Mouse (Mus musculus): ENCODE measurements at regions not wholly inside any gene's neighbourhood (a gene's known extent, or its start where the extent isn't known, plus 50 kb on each side); places are given as distances from the start of the nearest gene placed in this dataset.

DNA sequence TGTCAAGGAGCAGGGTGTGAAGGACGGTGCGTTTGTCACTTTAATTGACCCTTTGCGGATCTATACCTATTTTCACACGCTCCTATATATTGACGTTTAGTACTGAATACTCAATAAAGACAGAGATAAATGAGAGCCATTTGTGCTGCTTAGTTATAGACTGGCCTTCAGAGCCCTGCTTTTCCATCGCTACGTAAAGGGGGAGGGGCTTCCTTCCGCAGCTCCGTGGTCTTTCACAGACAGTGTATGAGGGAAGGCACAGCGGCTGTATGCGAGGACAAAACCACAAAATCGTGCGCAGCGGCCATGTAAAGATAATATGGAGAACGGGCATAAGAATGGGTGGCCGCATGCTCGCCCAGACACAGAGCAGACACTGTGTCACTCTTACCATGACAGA is 58.4 kb upstream of the Pced1b start:
- 76% methylated on average over 17 of the region's 17 CpGs for WGBS
- H3K4me3 ChIP-seq = no peak overlapping the region
- ATAC-seq (replicated peaks; ENCODE audit: insufficient number of reproducible peaks, insufficient read depth, low FRiP score, low read depth) = no peak

DNA sequence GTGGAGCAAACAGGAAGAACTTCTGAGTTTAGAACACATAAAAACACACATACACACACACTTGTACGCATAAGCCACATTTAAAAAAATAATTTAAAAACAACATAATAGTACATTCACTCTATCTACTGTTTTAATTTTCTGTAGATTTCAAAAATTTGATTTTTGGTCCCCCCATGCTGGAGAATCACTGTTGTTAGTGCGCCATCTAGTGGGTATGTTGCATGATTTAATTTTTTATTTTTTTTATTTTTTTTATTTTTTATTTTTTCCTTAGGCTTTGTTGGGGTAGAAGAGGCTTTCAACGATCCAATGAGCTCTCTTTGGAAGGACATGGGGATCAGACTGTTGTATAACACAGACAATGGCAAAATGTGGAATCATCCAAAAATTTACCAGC is 59.1 kb upstream of the Pced1b start:
- H3K9ac ChIP-seq = no peak overlapping the region
- no peak for ATAC-seq (replicated peaks; ENCODE audit: insufficient number of reproducible peaks, insufficient read depth, low FRiP score, low read depth)
- 25% methylated on average over 3 of the region's 3 CpGs for WGBS

More for the DNA sequence above, 58.4 kb upstream of the Pced1b start:
- no peaks in the 10 kb centered on the region for H3K36me3 ChIP-seq
- H3K27me3 ChIP-seq = no peaks in the 10 kb centered on the region
- no peak overlapping the region for H3K9ac ChIP-seq
- no peaks in the 10 kb centered on the region for H3K9me3 ChIP-seq (replicated peaks)
- no peaks in the 10 kb centered on the region for H3K4me1 ChIP-seq (replicated peaks)
- no peak overlapping the region for H3K27ac ChIP-seq
- no peak overlapping the region for H3K4me2 ChIP-seq

DNA sequence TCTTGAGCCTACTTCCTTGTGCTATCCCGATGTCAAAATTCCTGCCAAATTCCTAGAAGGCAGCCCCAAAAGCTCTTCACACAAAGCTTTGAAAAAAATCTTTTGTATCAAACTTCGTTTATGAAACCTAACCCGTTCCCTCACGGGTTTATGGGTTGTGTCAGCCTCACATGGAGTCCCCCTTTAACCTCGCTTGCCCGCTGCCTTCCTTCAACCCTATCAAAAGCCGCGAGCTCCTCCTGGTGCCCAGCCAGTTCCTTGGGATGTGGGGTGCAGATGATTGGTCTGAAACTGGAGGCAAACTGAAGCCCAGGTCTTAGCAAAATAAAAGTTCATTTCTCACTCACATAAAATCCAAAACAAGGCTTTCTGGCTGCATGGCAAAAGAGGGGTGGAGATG is 60.9 kb upstream of the Pced1b start:
- Histone ChIP-seq H3K9ac (no peak overlapping the region), H3K27me3 (no peaks in the 10 kb centered on the region), H3K4me2 (no peak overlapping the region), H3K4me1 (replicated peaks) (no peaks in the 10 kb centered on the region), H3K36me3 (no peaks in the 10 kb centered on the region), H3K4me3 (no peak overlapping the region), H3K27ac (no peak overlapping the region), H3K9me3 (replicated peaks) (no peaks in the 10 kb centered on the region)
- WGBS = 52% methylated on average over 8 of the region's 8 CpGs
- ATAC-seq (replicated peaks; ENCODE audit: insufficient number of reproducible peaks, insufficient read depth, low FRiP score, low read depth) = no peak

More for the DNA sequence above, 59.1 kb upstream of the Pced1b start:
- H3K9me3 ChIP-seq (replicated peaks) = no peaks in the 10 kb centered on the region
- H3K27ac ChIP-seq = no peak overlapping the region
- H3K4me1 ChIP-seq (replicated peaks) = no peaks in the 10 kb centered on the region
- no peaks in the 10 kb centered on the region for H3K36me3 ChIP-seq
- H3K27me3 ChIP-seq = no peaks in the 10 kb centered on the region
- H3K4me2 ChIP-seq = no peak overlapping the region
- H3K4me3 ChIP-seq = no peak overlapping the region

DNA sequence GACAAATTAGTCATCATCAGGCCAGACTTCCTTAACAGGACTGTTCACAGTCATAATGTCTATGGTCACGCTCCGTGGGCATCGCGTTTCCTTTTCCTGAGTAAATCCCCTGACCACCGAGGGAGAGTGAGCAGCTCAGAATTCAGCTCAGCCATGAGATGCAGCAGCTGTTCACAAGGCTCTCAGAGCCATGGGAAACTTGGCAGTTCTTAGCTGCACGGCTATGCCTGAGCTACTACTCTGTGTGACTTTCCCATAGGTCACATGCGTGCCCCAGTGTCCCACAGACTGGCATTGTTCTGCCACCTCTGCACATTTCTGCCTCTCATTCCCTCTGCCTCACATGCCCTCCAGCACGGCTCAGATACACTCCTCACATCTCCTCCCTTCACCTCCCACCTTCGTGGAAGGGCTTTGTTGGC is 64.3 kb upstream of the Pced1b start:
- no peaks in the 10 kb centered on the region for H3K27me3 ChIP-seq
- no peaks in the 10 kb centered on the region for H3K4me1 ChIP-seq (replicated peaks)
- H3K9me3 ChIP-seq (replicated peaks) = no peaks in the 10 kb centered on the region
- H3K4me2 ChIP-seq = no peak overlapping the region
- ATAC-seq (replicated peaks; ENCODE audit: insufficient number of reproducible peaks, insufficient read depth, low FRiP score, low read depth) = no peak
- no peak overlapping the region for H3K9ac ChIP-seq
- H3K4me3 ChIP-seq = no peak overlapping the region
- no peaks in the 10 kb centered on the region for H3K36me3 ChIP-seq
- WGBS = 48% methylated on average over 9 of the region's 9 CpGs
- H3K27ac ChIP-seq = no peak overlapping the region

DNA sequence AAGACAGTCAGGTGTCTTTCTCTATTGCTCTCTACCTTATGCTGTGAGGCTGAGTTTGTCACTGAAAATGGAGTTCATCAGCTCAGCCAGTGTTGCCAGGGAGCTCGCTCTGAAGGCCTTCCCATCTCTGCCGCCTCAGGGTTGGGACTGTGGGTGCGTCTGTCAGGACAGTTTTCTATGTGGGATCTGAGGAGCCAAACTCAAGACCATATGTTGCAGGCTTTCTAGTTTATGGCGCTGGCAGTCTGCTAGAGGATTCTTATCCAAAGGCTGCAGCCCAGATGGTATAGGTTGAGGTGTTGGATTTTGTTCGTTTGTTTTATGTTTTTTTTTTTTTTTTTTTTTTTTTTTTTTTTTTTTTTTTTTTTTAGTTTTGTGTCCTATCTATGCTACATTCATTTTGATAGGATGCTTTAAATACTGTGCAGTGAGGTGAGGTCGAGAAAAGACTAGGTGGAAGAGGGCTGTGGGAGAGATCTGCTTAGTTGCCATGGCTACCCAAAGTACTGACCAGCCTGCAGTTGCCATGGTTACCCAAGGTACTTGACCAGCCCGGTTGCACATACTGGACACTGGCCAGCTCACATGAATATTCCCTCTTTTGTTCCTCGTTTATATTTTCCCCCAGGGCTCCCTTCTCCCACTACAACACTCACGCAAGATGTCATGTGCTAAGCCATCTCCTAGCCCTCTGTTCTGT is 65.8 kb upstream of the Pced1b start:
- Histone ChIP-seq H3K27ac (no peak overlapping the region), H3K9me3 (replicated peaks) (no peaks in the 10 kb centered on the region), H3K9ac (no peak overlapping the region), H3K4me1 (replicated peaks) (no peaks in the 10 kb centered on the region), H3K4me3 (no peak overlapping the region), H3K4me2 (no peak overlapping the region), H3K27me3 (no peaks in the 10 kb centered on the region), H3K36me3 (no peaks in the 10 kb centered on the region)
- 71% methylated on average over 9 of the region's 9 CpGs for WGBS
- ATAC-seq (replicated peaks; ENCODE audit: insufficient number of reproducible peaks, insufficient read depth, low FRiP score, low read depth) = no peak

DNA sequence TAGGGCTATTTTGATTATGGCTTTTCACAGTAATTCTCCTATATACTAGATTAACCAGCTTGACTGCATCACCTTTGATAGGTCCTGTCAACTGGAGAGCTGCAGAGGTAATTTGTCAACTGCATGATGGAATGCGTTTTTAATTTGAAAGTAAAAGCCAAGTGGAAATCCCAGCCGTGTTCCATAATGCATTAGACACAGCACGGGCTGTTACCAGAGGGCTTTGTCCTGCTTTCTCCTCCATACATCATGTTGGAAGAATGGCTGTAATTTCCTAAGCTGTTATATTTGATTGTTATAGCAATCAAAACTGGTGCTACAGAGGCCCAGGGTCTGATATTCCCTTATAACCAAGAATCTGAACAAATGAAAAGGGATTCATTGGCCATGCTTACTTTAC is 68.6 kb upstream of the Pced1b start:
- no peak overlapping the region for H3K4me3 ChIP-seq
- no peak for ATAC-seq (replicated peaks; ENCODE audit: insufficient number of reproducible peaks, insufficient read depth, low FRiP score, low read depth)
- 55% methylated on average over 3 of the region's 3 CpGs for WGBS

DNA sequence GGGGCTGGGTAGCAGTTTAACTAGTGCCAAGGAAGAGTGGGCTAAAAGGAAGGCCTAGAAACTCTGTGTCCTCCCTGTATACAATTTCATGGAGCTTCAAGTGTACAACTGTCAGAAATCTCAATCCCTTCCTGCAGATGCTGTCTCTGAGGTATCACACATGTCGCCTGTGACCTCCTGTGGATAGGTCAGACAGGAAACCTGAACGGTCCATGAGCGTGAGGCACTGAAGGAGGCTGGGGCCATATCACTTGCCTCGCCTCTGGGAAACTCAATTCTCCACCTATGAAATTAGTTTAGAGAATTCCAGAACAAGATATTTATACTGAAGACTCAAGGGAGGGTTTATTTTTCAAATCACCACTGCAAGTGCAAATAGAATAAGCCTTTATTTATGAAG is 69.1 kb upstream of the Pced1b start:
- Histone ChIP-seq H3K27me3 (no peaks in the 10 kb centered on the region), H3K9ac (no peak overlapping the region), H3K36me3 (no peaks in the 10 kb centered on the region), H3K4me2 (no peak overlapping the region), H3K9me3 (replicated peaks) (no peaks in the 10 kb centered on the region), H3K4me1 (replicated peaks) (peaks cover 8% of the 10 kb centered on the region; the same call in 1 of the 2 replicates), H3K27ac (no peak overlapping the region), H3K4me3 (no peak overlapping the region)
- WGBS = 58% methylated on average over 4 of the region's 4 CpGs
- ATAC-seq (replicated peaks; ENCODE audit: insufficient number of reproducible peaks, insufficient read depth, low FRiP score, low read depth) = no peak

More for the DNA sequence above, 68.6 kb upstream of the Pced1b start:
- no peaks in the 10 kb centered on the region for H3K36me3 ChIP-seq
- H3K4me2 ChIP-seq = no peak overlapping the region
- peaks cover 3% of the 10 kb centered on the region; the same call in 1 of the 2 replicates for H3K4me1 ChIP-seq (replicated peaks)
- H3K27me3 ChIP-seq = no peaks in the 10 kb centered on the region
- no peak overlapping the region for H3K27ac ChIP-seq
- no peak overlapping the region for H3K9ac ChIP-seq
- no peaks in the 10 kb centered on the region for H3K9me3 ChIP-seq (replicated peaks)

DNA sequence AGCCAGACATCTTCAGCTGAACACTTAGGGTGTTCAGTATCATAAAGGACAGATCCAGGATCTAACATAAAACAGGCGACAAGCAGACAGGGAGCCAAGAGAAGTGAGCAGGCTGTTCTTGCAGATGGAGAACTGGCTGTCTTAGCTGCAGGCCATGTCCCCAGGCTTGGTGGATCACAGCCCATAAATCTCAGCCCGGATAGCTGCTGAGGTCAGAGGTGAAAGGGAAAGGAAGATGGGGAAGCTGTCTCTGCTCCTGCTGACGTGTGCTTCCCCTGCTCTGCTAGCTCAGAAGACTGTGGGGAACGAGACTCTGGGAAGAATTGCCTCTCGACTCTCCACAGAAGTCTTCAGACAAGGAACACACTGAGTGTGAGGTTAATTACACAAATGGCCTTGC is 71.9 kb upstream of the Pced1b start:
- 45% methylated on average over 5 of the region's 5 CpGs for WGBS
- Histone ChIP-seq H3K4me1 (replicated peaks) (peaks cover 17% of the 10 kb centered on the region), H3K9me3 (replicated peaks) (no peaks in the 10 kb centered on the region), H3K9ac (no peak overlapping the region), H3K4me2 (no peak overlapping the region), H3K4me3 (no peak overlapping the region), H3K27me3 (no peaks in the 10 kb centered on the region), H3K27ac (0 out of 2 replicates have a peak overlapping the region, but pooled peaks have one; percentile 3), H3K36me3 (no peaks in the 10 kb centered on the region)
- no peak; the same call in 1 of the 2 replicates for ATAC-seq (replicated peaks; ENCODE audit: insufficient number of reproducible peaks, insufficient read depth, low FRiP score, low read depth)

DNA sequence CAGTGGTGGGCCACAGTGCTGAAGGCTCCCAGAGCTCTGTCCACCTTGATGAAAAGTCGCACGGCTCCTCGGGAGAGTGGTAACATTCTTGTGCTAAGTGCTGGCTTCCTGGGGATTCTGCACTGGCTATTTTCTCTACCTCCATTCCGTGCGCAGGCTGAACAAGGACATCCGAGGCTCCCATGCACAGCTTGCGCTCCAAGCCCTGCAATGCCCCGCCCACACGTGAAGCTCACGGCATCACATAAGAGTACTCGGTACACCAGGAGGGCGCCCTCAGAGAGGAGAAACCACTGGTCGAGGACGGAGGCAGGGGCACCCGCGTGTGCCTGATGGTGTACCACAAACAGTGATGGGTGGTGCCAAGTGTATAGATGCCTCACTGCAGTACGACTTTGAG is 73.7 kb upstream of the Pced1b start:
- 0 out of 2 replicates have a peak overlapping the region, but pooled peaks have one; percentile 1 for H3K4me3 ChIP-seq
- H3K27ac ChIP-seq = no peak overlapping the region
- peaks cover 21% of the 10 kb centered on the region for H3K4me1 ChIP-seq (replicated peaks)
- H3K4me2 ChIP-seq = peak overlapping the region; percentile 46
- 44% methylated on average over 17 of the region's 17 CpGs for WGBS
- no peak overlapping the region for H3K9ac ChIP-seq
- H3K27me3 ChIP-seq = no peaks in the 10 kb centered on the region
- no peaks in the 10 kb centered on the region for H3K9me3 ChIP-seq (replicated peaks)
- no peaks in the 10 kb centered on the region for H3K36me3 ChIP-seq
- ATAC-seq (replicated peaks; ENCODE audit: insufficient number of reproducible peaks, insufficient read depth, low FRiP score, low read depth) = no peak

DNA sequence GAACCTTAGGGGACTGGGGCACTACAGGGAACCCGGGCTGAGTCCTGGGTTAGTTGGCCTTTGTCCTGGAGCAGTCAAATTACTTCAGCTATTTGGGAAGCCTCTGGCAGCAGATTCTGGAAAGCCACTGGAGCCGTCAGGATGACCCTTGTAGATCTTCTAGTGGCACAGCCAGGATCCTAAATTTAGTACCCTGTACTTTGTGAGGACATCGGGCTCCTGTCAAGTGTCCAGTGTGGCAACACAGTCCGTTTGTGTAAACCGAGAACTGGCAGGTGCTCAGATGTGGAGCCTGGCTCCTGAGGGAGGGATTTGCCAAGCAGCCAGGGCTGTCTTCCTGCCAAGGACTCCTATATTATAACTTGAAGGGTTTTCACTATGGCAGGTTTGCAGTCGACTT is 76.8 kb upstream of the Pced1b start:
- Histone ChIP-seq H3K27me3 (no peaks in the 10 kb centered on the region), H3K9ac (no peak overlapping the region), H3K4me1 (replicated peaks) (peaks cover 21% of the 10 kb centered on the region), H3K9me3 (replicated peaks) (no peaks in the 10 kb centered on the region), H3K4me3 (no peak overlapping the region), H3K36me3 (no peaks in the 10 kb centered on the region), H3K4me2 (no peak overlapping the region), H3K27ac (peak overlapping the region; percentile 39)
- WGBS = 46% methylated on average over 6 of the region's 6 CpGs
- ATAC-seq (replicated peaks; ENCODE audit: insufficient number of reproducible peaks, insufficient read depth, low FRiP score, low read depth) = peak; percentile 30; the same call in 1 of the 2 replicates

DNA sequence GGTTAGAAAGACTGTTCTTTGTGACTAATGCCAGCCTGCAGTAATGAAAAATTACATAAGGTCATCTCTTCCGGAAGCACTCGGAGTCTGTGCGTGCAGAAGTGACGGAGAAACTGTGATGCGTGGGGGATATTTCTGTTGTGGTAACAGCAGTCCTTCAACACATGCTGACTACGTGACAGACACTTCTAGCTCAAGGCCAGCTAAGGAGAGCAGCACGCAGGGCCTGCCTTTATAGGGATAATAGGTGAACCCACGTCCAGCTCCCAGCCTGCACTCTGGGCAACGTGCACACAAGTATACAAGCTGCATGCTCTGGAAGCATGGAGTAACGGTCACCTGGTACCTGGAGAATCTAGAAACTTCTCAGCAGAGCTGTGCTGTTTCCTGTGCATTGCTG is 77.5 kb upstream of the Pced1b start:
- no peak overlapping the region for H3K9ac ChIP-seq
- H3K4me2 ChIP-seq = no peak overlapping the region
- peaks cover 22% of the 10 kb centered on the region for H3K4me1 ChIP-seq (replicated peaks)
- H3K27me3 ChIP-seq = no peaks in the 10 kb centered on the region
- H3K9me3 ChIP-seq (replicated peaks) = no peaks in the 10 kb centered on the region
- H3K27ac ChIP-seq = peak overlapping the region; percentile 39
- WGBS = 59% methylated on average over 10 of the region's 10 CpGs
- no peak overlapping the region for H3K4me3 ChIP-seq
- no peaks in the 10 kb centered on the region for H3K36me3 ChIP-seq
- ATAC-seq (replicated peaks; ENCODE audit: insufficient number of reproducible peaks, insufficient read depth, low FRiP score, low read depth) = no peak; the same call in 1 of the 2 replicates

DNA sequence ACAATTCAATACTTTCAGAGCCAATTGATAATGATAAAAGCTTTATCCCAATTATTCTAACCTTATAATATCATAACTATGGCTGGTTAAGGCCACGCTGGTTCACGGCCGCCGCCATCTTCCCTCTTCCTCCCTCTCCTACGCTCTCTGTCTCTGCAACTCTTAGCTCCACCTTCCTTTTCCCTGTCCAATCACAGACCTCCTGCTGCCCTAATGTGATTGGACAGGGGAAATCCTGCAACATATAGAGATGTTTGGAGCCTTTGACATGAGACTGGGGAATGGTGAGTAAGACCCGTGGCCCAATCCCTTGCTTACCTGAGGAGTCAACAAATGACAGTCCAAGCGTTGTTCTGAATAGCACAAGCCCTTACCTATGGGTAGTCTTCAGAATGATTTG is 79.8 kb upstream of the Pced1b start:
- Histone ChIP-seq H3K27ac (no peak overlapping the region), H3K9ac (no peak overlapping the region), H3K4me1 (replicated peaks) (peaks cover 14% of the 10 kb centered on the region; the same call in 1 of the 2 replicates), H3K4me2 (no peak overlapping the region), H3K36me3 (no peaks in the 10 kb centered on the region), H3K9me3 (replicated peaks) (no peaks in the 10 kb centered on the region), H3K27me3 (no peaks in the 10 kb centered on the region), H3K4me3 (no peak overlapping the region)
- ATAC-seq (replicated peaks; ENCODE audit: insufficient number of reproducible peaks, insufficient read depth, low FRiP score, low read depth) = no peak
- 96% methylated on average over 7 of the region's 7 CpGs for WGBS
